Mouse (Mus musculus): ENCODE results near the gene Prkce. TPM values are rescaled to one million over a fixed set of nuclear protein-coding genes. Genes with fewer than 3 reads are reported as not detected.

Gene Prkce
- total RNA-seq, 2 experiments from 2014 or later: 0.34 to 2.7 TPM

- no peak for ATAC-seq (replicated peaks; ENCODE audit: low FRiP score, poor library complexity, severe bottlenecking)
Observed at GRCm38 (mm10) chr17:86170164-86170958, 2.8 kb downstream of the Prkce start.

GRCm38 (mm10) chr17:86175516-86175915 is 7.9 kb downstream of the Prkce start:
- no peak for ATAC-seq (replicated peaks; ENCODE audit: low FRiP score, poor library complexity, severe bottlenecking)

- ATAC-seq (replicated peaks; ENCODE audit: low FRiP score, poor library complexity, severe bottlenecking): no peak
Observed at GRCm38 (mm10) chr17:86176722-86177121, 9.1 kb downstream of the Prkce start.

GRCm38 (mm10) chr17:86183788-86184187 is 16.2 kb downstream of the Prkce start:
- ATAC-seq (replicated peaks; ENCODE audit: low FRiP score, poor library complexity, severe bottlenecking): no peak

GRCm38 (mm10) chr17:86184552-86185209 is 17.1 kb downstream of the Prkce start:
- no peak for ATAC-seq (replicated peaks; ENCODE audit: low FRiP score, poor library complexity, severe bottlenecking)

- no peak for ATAC-seq (replicated peaks; ENCODE audit: low FRiP score, poor library complexity, severe bottlenecking)
Observed at GRCm38 (mm10) chr17:86185584-86185983, 18.0 kb downstream of the Prkce start.

GRCm38 (mm10) chr17:86187777-86188176 is 20.2 kb downstream of the Prkce start:
- ATAC-seq (replicated peaks; ENCODE audit: low FRiP score, poor library complexity, severe bottlenecking): no peak

- ATAC-seq (replicated peaks; ENCODE audit: low FRiP score, poor library complexity, severe bottlenecking): no peak
Observed at GRCm38 (mm10) chr17:86193979-86194378, 26.4 kb downstream of the Prkce start.

- no peak for ATAC-seq (replicated peaks; ENCODE audit: low FRiP score, poor library complexity, severe bottlenecking)
Observed at GRCm38 (mm10) chr17:86194921-86195320, 27.3 kb downstream of the Prkce start.

- ATAC-seq (replicated peaks; ENCODE audit: low FRiP score, poor library complexity, severe bottlenecking): no peak
Observed at GRCm38 (mm10) chr17:86198496-86199465, 31.2 kb downstream of the Prkce start.

- no peak for ATAC-seq (replicated peaks; ENCODE audit: low FRiP score, poor library complexity, severe bottlenecking)
Observed at GRCm38 (mm10) chr17:86201981-86202380, 34.4 kb downstream of the Prkce start.

GRCm38 (mm10) chr17:86202972-86203371 is 35.4 kb downstream of the Prkce start:
- ATAC-seq (replicated peaks; ENCODE audit: low FRiP score, poor library complexity, severe bottlenecking): no peak

- ATAC-seq (replicated peaks; ENCODE audit: low FRiP score, poor library complexity, severe bottlenecking): no peak
Observed at GRCm38 (mm10) chr17:86203531-86204450, 36.2 kb downstream of the Prkce start.

- ATAC-seq (replicated peaks; ENCODE audit: low FRiP score, poor library complexity, severe bottlenecking): no peak
Observed at GRCm38 (mm10) chr17:86206289-86206688, 38.7 kb downstream of the Prkce start.

- ATAC-seq (replicated peaks; ENCODE audit: low FRiP score, poor library complexity, severe bottlenecking): no peak
Observed at GRCm38 (mm10) chr17:86208057-86208820, 40.7 kb downstream of the Prkce start.

GRCm38 (mm10) chr17:86208821-86209186 is 41.2 kb downstream of the Prkce start:
- ATAC-seq (replicated peaks; ENCODE audit: low FRiP score, poor library complexity, severe bottlenecking): no peak

- no peak for ATAC-seq (replicated peaks; ENCODE audit: low FRiP score, poor library complexity, severe bottlenecking)
Observed at GRCm38 (mm10) chr17:86209680-86210251, 42.2 kb downstream of the Prkce start.

- no peak for ATAC-seq (replicated peaks; ENCODE audit: low FRiP score, poor library complexity, severe bottlenecking)
Observed at GRCm38 (mm10) chr17:86212204-86212603, 44.6 kb downstream of the Prkce start.
